22 mouse cellular contexts compared by ENCODE assay signal in genomic region chr12:100810542-100810941, GRCm38 (mm10). TPM values are rescaled to one million over a fixed set of nuclear protein-coding genes. Genes with fewer than 3 reads are reported as not detected.
DNase-seq lines count a peak whose midpoint lies in the region; ATAC-seq lines count a peak whose summit lies in the region.
"Had no signal": no experiment of that assay in that cellular context is flagged by ENCODE, and none has a peak within 500 bp of the region (broad histone marks: within the 10 kb centered on the region; RNA-seq: fewer than 3 reads in every experiment).

No protein-coding gene starts in this region.

- no peak overlapping the region for H3K9ac ChIP-seq in hindbrain, embryonic 13.5 days
- H3K9ac ChIP-seq: forebrain, embryonic 12.5 days; heart, embryonic 13.5 days; hindbrain, embryonic 12.5 days had no signal

- intact Hi-C loops in left cerebral cortex, postnatal 25 days (cut with DNase I) = no loop called here

- H3K4me2 ChIP-seq in hindbrain, embryonic 13.5 days = no peak overlapping the region
- H3K4me2 ChIP-seq: forebrain, embryonic 12.5 days; heart, embryonic 13.5 days; hindbrain, embryonic 12.5 days had no signal

- no peaks in the 10 kb centered on the region for H3K9me3 ChIP-seq in heart, embryonic 10.5 days
- H3K9me3 ChIP-seq in hindbrain, embryonic 13.5 days = no peaks in the 10 kb centered on the region
- H3K9me3 ChIP-seq: forebrain, embryonic 12.5 days; G1E; heart, embryonic 13.5 days; hindbrain, embryonic 12.5 days had no signal

- no peak overlapping the region for H3K4me3 ChIP-seq in heart, embryonic 10.5 days
- no peak overlapping the region for H3K4me3 ChIP-seq in hindbrain, embryonic 13.5 days
- H3K4me3 ChIP-seq: forebrain, embryonic 12.5 days; heart, embryonic 13.5 days; hindbrain, embryonic 12.5 days had no signal

- DNase-seq in heart, embryonic 10.5 days (ENCODE audit: low spot score) = peak; percentile 39
- no peak for DNase-seq in heart, adult 18-20 months
- peak; percentile 79 for DNase-seq in fibroblast of lung, adult 2 months (ENCODE audit: low read depth)
- DNase-seq in gastrocnemius, postnatal 10 days = peak; percentile 67
- DNase-seq in skeletal muscle tissue, adult 2 months (ENCODE audit: low read depth, low spot score) = peak; percentile 95
- DNase-seq in right cerebral cortex, postnatal 14 days = no peak
- DNase-seq in left cerebral cortex, postnatal 25 days (ENCODE audit: low spot score in 2 of 2) = no peak
- DNase-seq: adrenal gland, postnatal 10 days; B cell, adult 2 months; cerebellum, adult 11-12 months; cerebellum, adult 9-11 months; heart, postnatal 4 days; kidney, adult 11 months; kidney, adult 9 months had no signal

- ATAC-seq in hindbrain, embryonic 13.5 days (ENCODE audit: low FRiP score) = no peak
- ATAC-seq: CD4-positive, CD25-positive, alpha-beta regulatory T cell, adult 4 months; forebrain, embryonic 16.5 days; hindbrain, postnatal 0 days had no signal

- no peaks in the 10 kb centered on the region for H3K27me3 ChIP-seq in heart, embryonic 10.5 days (ENCODE audit: insufficient read depth, poor library complexity, severe bottlenecking)
- H3K27me3 ChIP-seq in hindbrain, embryonic 13.5 days = no peaks in the 10 kb centered on the region
- H3K27me3 ChIP-seq: forebrain, embryonic 12.5 days; heart, embryonic 13.5 days; hindbrain, embryonic 12.5 days had no signal

- WGBS in heart, embryonic 10.5 days = 92% methylated on average over 11 of the region's 11 CpGs
- 93% methylated on average over 11 of the region's 11 CpGs for WGBS in hindbrain, embryonic 13.5 days

- H3K4me1 ChIP-seq in heart, embryonic 10.5 days = 0 out of 2 replicates have a peak, but pooled peaks cover 3% of the 10 kb centered on the region
- peaks cover 7% of the 10 kb centered on the region for H3K4me1 ChIP-seq in hindbrain, embryonic 13.5 days (replicated peaks)
- H3K4me1 ChIP-seq: forebrain, embryonic 12.5 days; heart, embryonic 13.5 days had no signal

- no peaks in the 10 kb centered on the region for H3K36me3 ChIP-seq in heart, embryonic 10.5 days
- H3K36me3 ChIP-seq in hindbrain, embryonic 13.5 days = no peaks in the 10 kb centered on the region
- H3K36me3 ChIP-seq: forebrain, embryonic 12.5 days; G1E; heart, embryonic 13.5 days; hindbrain, embryonic 12.5 days had no signal

- H3K27ac ChIP-seq in heart, embryonic 10.5 days = no peak overlapping the region
- H3K27ac ChIP-seq in hindbrain, embryonic 13.5 days = no peak overlapping the region
- H3K27ac ChIP-seq: forebrain, embryonic 12.5 days; heart, embryonic 13.5 days; hindbrain, embryonic 12.5 days; hindbrain, postnatal 0 days had no signal

RNA-seq across cellular contexts. Expression of gene Dglucy, which starts 31.7 kb away (rescaled TPM):
- 0.49 and 1.8 TPM in 2 replicates for polyA plus RNA-seq in heart, embryonic 10.5 days (2016; fragmentation: Nextera tagmentation; extraction: Ambion mirVana)
- 10 to 100 TPM; 50.6 to 61.7 TPM for total RNA-seq in heart, adult 18-20 months (2021)
- 1 to 10 TPM; 3.9 to 5.0 TPM for total RNA-seq in gastrocnemius, postnatal 10 days (2021)
- polyA plus RNA-seq in hindbrain, embryonic 13.5 days (2015; fragmentation: Nextera tagmentation; extraction: Ambion mirVana) = 1.9 and 2.0 TPM in 2 replicates
- 10 to 100 TPM in 1 of 2 experiments, 1 to 10 TPM in 1; 9.6 to 10.3 TPM for total RNA-seq in left cerebral cortex, postnatal 25 days (2021)

Comparison
In these comparisons a context has a peak if more than half of its experiments do, and no peak if none do; other contexts are left out.
1. DNase-seq: peak in heart, embryonic 10.5 days (single experiment), fibroblast of lung, adult 2 months (single experiment), gastrocnemius, postnatal 10 days (single experiment) and skeletal muscle tissue, adult 2 months (single experiment); none in heart, adult 18-20 months (0 of 2), right cerebral cortex, postnatal 14 days (single experiment) and left cerebral cortex, postnatal 25 days (0 of 2).
2. RNA of gene Dglucy, which starts 31.7 kb away (total RNA-seq): 50.6 to 61.7 TPM in heart, adult 18-20 months; 9.6 to 10.3 TPM in left cerebral cortex, postnatal 25 days and 3.9 to 5.0 TPM in gastrocnemius, postnatal 10 days; every median in the first group is over 4 times any median in the second.